Mouse (Mus musculus) erythroblast, embryonic 14.5 days (primary cell): ENCODE data around the gene Prmt7. TPM values are rescaled to one million over a fixed set of nuclear protein-coding genes. Genes with fewer than 3 reads are reported as not detected.

ENCODE experiments used
- H3K27me3 ChIP-seq: 2 replicates; pipeline ENCODE4 v1.6.1; 2012; ENCODE audit warnings: inconsistent platforms; ENCODE audit not compliant: control insufficient read depth
- H3K36me3 ChIP-seq: 2 replicates; pipeline ENCODE4 v1.6.1; 2012; ENCODE audit warnings: mild to moderate bottlenecking, inconsistent platforms; ENCODE audit not compliant: control insufficient read depth
- H3K4me1 ChIP-seq: 2 replicates; pipeline ENCODE4 v1.6.1; 2012; ENCODE audit warnings: inconsistent platforms; ENCODE audit not compliant: control insufficient read depth
- H3K4me3 ChIP-seq: replicated peaks from 2 replicates; pipeline ENCODE3; 2012; ENCODE audit warnings: moderate library complexity, mild to moderate bottlenecking, inconsistent platforms
- H3K9me3 ChIP-seq: 2 replicates; pipeline ENCODE4 v1.6.1; 2012; ENCODE audit warnings: low read length, inconsistent platforms, mixed read lengths; ENCODE audit not compliant: control insufficient read depth
- GATA1 ChIP-seq: IDR thresholded peaks from 2 replicates; pipeline ENCODE4 v1.6.1; 2012; ENCODE audit warnings: low read length, inconsistent platforms, mixed read lengths
- TAL1 ChIP-seq: IDR thresholded peaks from 3 replicates; pipeline ENCODE4 v1.6.1; 2012; ENCODE audit warnings: low read length, inconsistent platforms, mixed read lengths
- polyA plus RNA-seq: library from polyadenylated mRNA; stranded (reverse); fragments of >175 nt; gene quantifications from 2 replicates; pipeline ENCODE4 v1.2.3, GENCODE M21; 2012

Prmt7 gene
- polyA plus RNA-seq, 1 experiment: 0.36 TPM

- peak overlapping the region; percentile 91 for H3K4me3 ChIP-seq
- no peak for TF ChIP-seq TAL1
- no peak for TF ChIP-seq GATA1
- no peaks in the 10 kb centered on the region for H3K27me3 ChIP-seq
- peaks cover 34% of the 10 kb centered on the region for H3K4me1 ChIP-seq
- H3K9me3 ChIP-seq: no peaks in the 10 kb centered on the region
- H3K36me3 ChIP-seq: peaks cover 47% of the 10 kb centered on the region
These were observed 553 bp upstream of the Prmt7 start for GRCm38 (mm10) chr8:106210035-106210731.

GRCm38 (mm10) chr8:106211421-106211820 is 685 bp downstream of the Prmt7 start:
- Histone ChIP-seq H3K4me1 (peaks cover 34% of the 10 kb centered on the region), H3K4me3 (peak overlapping the region; percentile 91), H3K9me3 (no peaks in the 10 kb centered on the region), H3K27me3 (no peaks in the 10 kb centered on the region), H3K36me3 (peaks cover 52% of the 10 kb centered on the region)
- TF ChIP-seq TAL1: no peak
- no peak for TF ChIP-seq GATA1

- Histone ChIP-seq H3K4me1 (peaks cover 31% of the 10 kb centered on the region), H3K36me3 (peaks cover 53% of the 10 kb centered on the region), H3K4me3 (no peak overlapping the region), H3K27me3 (no peaks in the 10 kb centered on the region), H3K9me3 (no peaks in the 10 kb centered on the region)
- TF ChIP-seq GATA1 (no peak), TAL1 (no peak)
These were observed 3.2 kb downstream of the Prmt7 start for GRCm38 (mm10) chr8:106213959-106214358.

- Histone ChIP-seq H3K9me3 (no peaks in the 10 kb centered on the region), H3K4me1 (peaks cover 2% of the 10 kb centered on the region), H3K36me3 (peaks cover 69% of the 10 kb centered on the region), H3K4me3 (no peak overlapping the region), H3K27me3 (no peaks in the 10 kb centered on the region)
- TF ChIP-seq GATA1 (no peak), TAL1 (no peak)
These were observed 8.9 kb downstream of the Prmt7 start for GRCm38 (mm10) chr8:106219620-106220019.

GRCm38 (mm10) chr8:106226589-106226988 is 15.9 kb downstream of the Prmt7 start:
- Histone ChIP-seq H3K4me3 (no peak overlapping the region), H3K36me3 (peaks cover 57% of the 10 kb centered on the region), H3K27me3 (no peaks in the 10 kb centered on the region), H3K4me1 (no peaks in the 10 kb centered on the region), H3K9me3 (no peaks in the 10 kb centered on the region)
- TF ChIP-seq TAL1 (no peak), GATA1 (no peak)

GRCm38 (mm10) chr8:106231536-106231935 is 20.8 kb downstream of the Prmt7 start:
- no peaks in the 10 kb centered on the region for H3K9me3 ChIP-seq
- TF ChIP-seq GATA1 (no peak), TAL1 (no peak)
- H3K4me3 ChIP-seq: no peak overlapping the region
- H3K27me3 ChIP-seq: no peaks in the 10 kb centered on the region
- no peaks in the 10 kb centered on the region for H3K4me1 ChIP-seq
- H3K36me3 ChIP-seq: peaks cover 60% of the 10 kb centered on the region

- Histone ChIP-seq H3K4me1 (no peaks in the 10 kb centered on the region), H3K36me3 (peaks cover 63% of the 10 kb centered on the region), H3K9me3 (no peaks in the 10 kb centered on the region), H3K4me3 (no peak overlapping the region), H3K27me3 (no peaks in the 10 kb centered on the region)
- TF ChIP-seq GATA1 (no peak), TAL1 (no peak)
These were observed 22.0 kb downstream of the Prmt7 start for GRCm38 (mm10) chr8:106232751-106233150.

- TF ChIP-seq TAL1 (no peak), GATA1 (no peak)
- H3K36me3 ChIP-seq: peaks cover 58% of the 10 kb centered on the region
- no peaks in the 10 kb centered on the region for H3K9me3 ChIP-seq
- H3K4me3 ChIP-seq: no peak overlapping the region
- no peaks in the 10 kb centered on the region for H3K27me3 ChIP-seq
- H3K4me1 ChIP-seq: no peaks in the 10 kb centered on the region
These were observed 24.0 kb downstream of the Prmt7 start for GRCm38 (mm10) chr8:106234567-106235261.

- Histone ChIP-seq H3K4me3 (no peak overlapping the region), H3K4me1 (no peaks in the 10 kb centered on the region), H3K27me3 (no peaks in the 10 kb centered on the region), H3K36me3 (peaks cover 64% of the 10 kb centered on the region), H3K9me3 (no peaks in the 10 kb centered on the region)
- no peak for TF ChIP-seq TAL1
These were observed 26.4 kb downstream of the Prmt7 start for GRCm38 (mm10) chr8:106237106-106237505.
